Mouse (Mus musculus): ENCODE results near the gene Xylt1.

GRCm38 (mm10) chr7:117503714-117504113, 122.9 kb downstream of the Xylt1 start:
- TF ChIP-seq CTCF (IDR thresholded peaks at IDR 0.05; ENCODE audit: borderline replicate concordance, control insufficient read depth, extremely low read depth, insufficient read depth, low read length, poor library complexity) (no peak), POLR2A (IDR thresholded peaks at IDR 0.05; ENCODE audit: control insufficient read depth, extremely low read depth, insufficient read depth, low read length, poor library complexity) (no peak)

Measured in thymus, adult 2 months (tissue).